Mouse (Mus musculus): ENCODE measurements around the gene Sytl4.
A peak's percentile ranks its signal among the peaks of the same experiment; 100 is the strongest.

Sytl4 gene

GRCm38 (mm10) chrX:133981231-133982002, at the start of gene Sytl4:
TSS of gene Sytl4 (minus strand) at chrX:133981812.
- peak; percentile 17 for DNase-seq (ENCODE audit: inconsistent ontology term)

- no peak for DNase-seq (ENCODE audit: inconsistent ontology term)
These were observed 39.1 kb upstream of the Sytl4 start for GRCm38 (mm10) chrX:134020664-134021063.

- peak; percentile 16 for DNase-seq (ENCODE audit: inconsistent ontology term)
These were observed 37.4 kb upstream of the Sytl4 start for GRCm38 (mm10) chrX:134019005-134019404.

DNA sequence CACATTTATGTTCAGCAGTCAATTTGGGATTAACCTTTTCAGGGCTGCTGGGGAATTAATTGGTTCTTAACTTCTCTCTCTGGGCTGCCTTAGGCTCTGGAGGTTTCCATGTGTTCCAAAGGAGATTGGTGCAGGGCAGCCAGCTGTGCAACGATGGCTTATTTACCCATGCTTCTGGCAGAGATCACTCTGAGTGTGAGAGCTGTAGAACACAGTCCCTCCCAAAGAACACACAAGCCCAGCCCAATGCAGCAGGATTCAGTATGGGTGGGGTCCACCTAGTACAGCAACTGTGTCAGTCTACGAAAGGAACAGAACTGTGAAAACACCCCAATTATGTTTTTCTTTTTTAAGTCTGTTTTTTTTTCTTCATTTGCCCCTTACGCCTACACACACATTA, 14.3 kb upstream of the Sytl4 start:
- DNase-seq (ENCODE audit: inconsistent ontology term), result no peak

- DNase-seq (ENCODE audit: inconsistent ontology term), result no peak
These were observed 17.0 kb downstream of the Sytl4 start for GRCm38 (mm10) chrX:133964615-133965014.

DNA sequence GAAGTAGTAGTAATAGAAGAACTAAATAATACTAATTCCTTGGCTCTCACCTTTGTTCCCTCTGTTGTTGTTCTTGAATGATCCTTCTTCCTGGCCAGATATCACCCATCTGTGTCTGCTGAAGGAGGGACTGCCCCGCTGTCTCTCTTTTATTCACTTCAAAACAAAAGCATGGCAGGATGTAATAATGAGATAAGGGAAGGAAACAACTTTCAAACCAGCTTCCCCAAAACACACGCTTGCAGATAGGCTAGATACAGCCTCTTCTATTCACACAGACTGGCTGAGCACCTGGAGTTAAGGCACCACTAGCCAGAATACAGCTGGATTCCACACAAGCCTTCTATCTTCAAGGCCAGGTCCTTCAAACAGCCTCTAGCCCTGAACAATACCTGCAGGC, 21.0 kb downstream of the Sytl4 start:
- DNase-seq (ENCODE audit: inconsistent ontology term), result no peak

GRCm38 (mm10) chrX:133954661-133955060, 27.0 kb downstream of the Sytl4 start:
- DNase-seq (ENCODE audit: inconsistent ontology term), result no peak

DNA sequence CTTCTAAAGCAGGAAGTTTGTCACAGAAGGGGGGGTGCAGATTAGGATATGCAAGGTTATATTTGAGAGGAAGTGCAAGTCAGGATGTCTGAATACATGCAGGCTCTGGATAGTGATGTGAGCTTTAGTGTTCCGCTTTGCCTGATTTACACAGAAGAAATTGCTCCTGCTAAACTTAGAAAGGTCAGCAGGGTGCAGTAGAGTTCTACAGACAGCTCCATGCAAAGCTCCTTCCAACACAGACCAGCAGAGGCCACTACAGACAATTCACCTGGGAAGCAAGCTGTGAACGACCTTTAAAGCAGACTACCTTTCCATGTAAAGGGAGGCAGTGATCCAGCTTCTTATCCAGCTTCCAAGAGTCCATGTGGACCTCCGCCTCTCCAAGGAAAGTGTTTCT, 34.2 kb downstream of the Sytl4 start:
- DNase-seq (ENCODE audit: inconsistent ontology term), result peak; percentile 40

- DNase-seq (ENCODE audit: inconsistent ontology term), result peak; percentile 27
These were observed 42.1 kb downstream of the Sytl4 start for GRCm38 (mm10) chrX:133939561-133939960.

- DNase-seq (ENCODE audit: inconsistent ontology term), result no peak
These were observed 44.9 kb downstream of the Sytl4 start for GRCm38 (mm10) chrX:133936605-133937225.

DNA sequence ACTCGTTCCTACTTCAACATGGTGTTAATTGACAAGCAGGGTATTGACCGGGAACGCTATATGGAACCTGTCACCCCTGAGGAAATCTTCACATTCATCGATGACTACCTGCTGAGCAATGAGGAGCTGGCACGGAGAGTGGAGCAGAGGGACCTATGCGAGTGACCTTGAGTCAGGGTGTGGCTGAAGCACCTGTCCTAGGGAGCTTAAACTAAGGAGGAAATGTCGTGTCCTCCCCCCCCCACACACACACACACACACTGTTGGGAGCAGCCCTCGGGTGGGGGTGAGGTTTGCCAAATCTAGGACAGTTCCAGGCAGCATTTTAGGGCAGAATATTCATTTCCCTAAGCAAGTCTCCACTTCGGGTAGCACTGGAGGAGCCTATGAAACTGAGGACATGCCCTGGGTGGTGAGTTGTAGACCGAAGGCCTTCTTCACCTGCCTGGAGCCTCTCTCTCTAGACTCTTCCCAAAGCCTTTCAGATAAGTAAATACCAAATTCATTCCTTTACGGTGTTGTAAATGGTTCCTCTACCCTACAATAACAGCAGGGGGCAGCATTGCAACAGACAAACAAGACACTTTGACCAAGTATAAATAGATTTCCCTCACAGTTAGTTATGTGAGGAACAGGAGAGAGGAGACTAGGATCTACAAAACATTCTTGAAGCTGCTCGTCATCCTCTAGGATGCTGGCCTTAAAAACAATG, 50.2 kb downstream of the Sytl4 start:
- peak; percentile 22 for DNase-seq (ENCODE audit: inconsistent ontology term)

DNA sequence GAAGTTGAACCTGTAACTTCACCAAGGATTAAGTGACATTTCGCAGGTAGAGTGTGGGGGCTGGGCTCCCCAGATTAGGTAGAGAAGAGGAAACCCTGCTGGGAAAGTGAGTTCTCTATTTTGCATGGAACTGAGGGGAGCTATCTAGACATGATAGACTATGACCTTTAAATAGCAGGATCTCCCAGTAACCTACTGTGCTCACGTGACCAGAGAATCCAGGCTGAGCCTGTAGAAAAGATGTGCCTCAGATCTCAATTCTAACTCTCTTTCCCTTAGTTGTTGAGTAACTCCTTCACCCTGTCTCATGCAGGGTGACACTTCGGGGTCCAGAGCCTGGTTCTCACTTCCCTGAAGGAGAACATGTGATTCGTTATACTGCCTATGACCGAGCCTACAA, 54.9 kb downstream of the Sytl4 start:
- no peak for DNase-seq (ENCODE audit: inconsistent ontology term)

- no peak for DNase-seq (ENCODE audit: inconsistent ontology term)
These were observed 60.4 kb downstream of the Sytl4 start for GRCm38 (mm10) chrX:133921187-133921586.

DNA sequence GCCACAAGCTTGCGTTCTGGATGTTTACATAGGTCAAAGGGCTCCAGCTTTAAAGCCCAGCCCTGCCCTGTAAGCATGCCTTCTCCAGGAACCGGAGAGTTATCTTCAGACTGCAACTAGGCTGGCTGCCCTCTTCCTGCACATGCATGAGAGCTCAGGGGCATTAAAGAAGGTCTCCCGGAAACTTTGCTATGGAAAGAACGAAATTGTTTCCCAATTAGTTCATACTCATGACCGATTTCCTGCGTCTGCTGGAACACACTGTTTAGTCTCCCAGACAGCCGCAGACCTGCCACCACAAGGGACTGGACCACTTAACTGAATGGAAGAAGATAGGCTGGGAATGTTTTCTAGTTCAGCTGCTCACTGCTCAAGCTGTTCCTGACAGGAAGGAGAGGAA, 67.4 kb downstream of the Sytl4 start:
- no peak for DNase-seq (ENCODE audit: inconsistent ontology term)

DNA sequence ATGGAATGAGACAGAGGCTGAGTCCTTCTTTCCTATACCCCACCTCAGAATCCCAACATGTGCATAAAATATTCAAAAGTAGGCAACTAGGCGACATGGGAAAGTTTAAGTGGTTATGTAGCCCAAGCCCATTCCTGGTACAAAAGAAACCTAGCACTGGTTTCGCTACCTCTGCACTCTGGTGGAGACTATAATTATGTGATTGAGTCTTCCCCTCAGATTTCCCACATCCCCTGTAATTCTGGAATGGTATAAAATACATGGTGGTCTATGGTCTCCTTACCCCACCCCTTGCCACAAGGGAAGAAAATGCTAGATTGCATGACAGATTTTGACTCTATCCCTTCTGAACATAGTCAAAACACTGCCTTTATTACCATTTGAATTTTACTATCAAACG, 68.6 kb downstream of the Sytl4 start:
- no peak for DNase-seq (ENCODE audit: inconsistent ontology term)

DNA sequence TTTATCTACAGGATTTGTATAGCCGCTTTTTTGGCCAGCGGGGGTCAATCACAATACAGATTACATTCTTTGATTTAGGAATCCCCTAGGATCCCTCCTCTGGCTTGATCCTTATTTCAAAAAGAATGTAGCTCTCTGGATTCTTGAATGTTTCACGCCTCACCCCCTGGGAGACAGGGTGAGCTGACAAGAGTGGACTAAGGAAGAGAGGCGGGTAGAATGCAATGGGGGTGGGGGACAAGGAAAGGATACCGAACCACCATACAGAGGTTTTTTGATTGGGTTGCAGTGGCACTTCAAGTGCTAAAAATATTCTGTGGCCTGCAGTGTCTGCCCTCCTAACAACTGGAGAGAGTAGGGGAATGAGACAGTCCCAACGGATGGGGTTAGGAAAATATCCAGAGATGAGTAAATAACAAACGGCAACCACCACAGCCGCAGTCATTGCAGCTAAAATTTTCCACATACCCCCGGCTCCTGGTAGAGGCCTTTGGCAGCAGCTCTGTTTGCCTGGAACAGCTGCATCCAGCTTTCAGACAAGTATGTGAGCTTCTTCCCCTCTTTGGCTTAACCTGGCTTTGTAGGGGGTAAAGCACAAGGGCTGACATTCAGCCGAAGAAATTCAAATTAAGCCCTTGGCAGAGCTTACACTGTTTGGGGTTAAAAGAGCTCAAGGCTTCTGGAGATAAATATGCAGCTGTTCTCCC, 70.1 kb downstream of the Sytl4 start:
- no peak for DNase-seq (ENCODE audit: inconsistent ontology term)

- no peak for DNase-seq (ENCODE audit: inconsistent ontology term)
These were observed 73.4 kb downstream of the Sytl4 start, which contains the start of gene Srpx2 for GRCm38 (mm10) chrX:133908261-133908660. TSS of gene Srpx2 (plus strand) at chrX:133908426.

DNA sequence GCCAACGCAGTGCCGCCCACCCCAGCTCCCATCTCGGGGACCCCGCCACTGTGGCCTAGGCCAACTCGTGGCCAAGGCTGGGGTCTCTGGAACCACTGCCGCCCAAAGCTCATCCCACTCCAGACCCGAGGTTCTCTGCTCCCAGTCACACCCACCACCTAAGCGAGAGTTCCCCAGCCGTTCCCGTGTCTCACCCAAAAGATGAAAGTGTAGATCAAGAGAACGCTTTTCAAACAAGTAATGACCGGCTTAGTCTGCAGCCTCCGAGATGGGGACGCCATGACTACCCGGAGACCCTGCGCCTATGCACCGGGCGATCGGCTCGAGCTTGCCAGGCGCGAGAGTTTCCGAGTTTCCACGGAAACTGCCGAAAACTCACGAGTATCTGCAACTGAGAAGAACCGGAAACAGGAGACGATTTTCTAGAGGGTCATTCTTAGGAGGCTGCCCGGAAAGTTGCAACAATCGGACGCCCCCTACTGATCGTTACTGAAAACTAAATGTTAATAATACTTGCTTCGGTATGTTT, 83.5 kb downstream of the Sytl4 start, which contains the start of gene Tspan6:
Gene Tspan6, minus strand, starts transcription at position 416 of the 529 bp plus-strand sequence.
- peak; percentile 54 for DNase-seq (ENCODE audit: inconsistent ontology term)

DNA sequence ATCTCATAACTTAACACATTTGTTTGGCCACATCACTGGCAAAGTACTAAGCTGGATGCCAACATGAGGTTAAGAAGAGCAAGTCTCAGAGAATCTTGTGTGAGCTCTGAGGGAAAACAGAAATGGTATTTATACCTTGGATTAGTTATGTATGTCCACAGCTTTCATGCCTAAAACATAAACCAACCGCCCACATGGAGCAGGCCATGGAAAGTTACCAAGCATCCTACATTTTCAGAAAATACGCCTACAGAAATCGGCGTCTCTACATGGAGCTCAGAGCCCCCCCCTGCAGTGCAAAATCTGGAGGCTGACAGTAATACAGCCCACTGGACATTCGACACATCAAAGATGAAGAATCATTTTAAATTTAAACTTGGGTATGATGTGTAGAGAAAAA, 93.5 kb downstream of the Sytl4 start:
- no peak for DNase-seq (ENCODE audit: inconsistent ontology term)

GRCm38 (mm10) chrX:133887308-133887707, 94.3 kb downstream of the Sytl4 start:
- no peak for DNase-seq (ENCODE audit: inconsistent ontology term)
